Mouse (Mus musculus): ENCODE measurements at regions not wholly inside any gene's neighbourhood (a gene's known extent, or its start where the extent isn't known, plus 50 kb on each side); places are given as distances from the start of the nearest gene placed in this dataset.
"Not testable (repeated sequence)": the region's sequence is repeated elsewhere in the genome, so short reads cannot be mapped to it uniquely, and the experiment has no call there.

GRCm38 (mm10) chr1:185850590-185850989 lies 266.5 kb downstream of the Lyplal1 start:
- DNase-seq, result no peak

GRCm38 (mm10) chr1:185851262-185851893 lies 265.7 kb downstream of the Lyplal1 start:
- no peak for DNase-seq

GRCm38 (mm10) chr1:185861692-185862091 lies 255.4 kb downstream of the Lyplal1 start:
- DNase-seq, result no peak

GRCm38 (mm10) chr1:185865945-185866344 lies 251.2 kb downstream of the Lyplal1 start:
- no peak for DNase-seq

DNA sequence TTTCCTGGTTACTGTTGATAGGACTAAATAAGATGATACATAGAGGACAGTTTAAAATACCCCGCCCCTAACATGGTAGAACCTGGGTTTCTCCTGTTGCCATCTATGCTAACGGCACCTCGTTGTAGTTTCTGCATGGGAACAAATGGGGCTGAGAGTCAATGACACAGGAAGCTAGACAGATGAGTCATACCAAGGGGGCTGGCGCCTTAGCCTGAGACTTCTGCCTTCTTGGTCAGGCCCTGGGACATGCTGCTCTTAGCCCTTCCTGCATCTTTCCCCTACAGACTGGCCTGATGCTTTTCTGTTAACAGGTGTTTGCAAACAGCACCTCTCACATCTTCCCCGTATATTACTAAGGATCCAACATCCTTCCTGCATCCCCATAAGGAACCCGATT lies 250.5 kb downstream of the Lyplal1 start:
- no peak for DNase-seq

DNA sequence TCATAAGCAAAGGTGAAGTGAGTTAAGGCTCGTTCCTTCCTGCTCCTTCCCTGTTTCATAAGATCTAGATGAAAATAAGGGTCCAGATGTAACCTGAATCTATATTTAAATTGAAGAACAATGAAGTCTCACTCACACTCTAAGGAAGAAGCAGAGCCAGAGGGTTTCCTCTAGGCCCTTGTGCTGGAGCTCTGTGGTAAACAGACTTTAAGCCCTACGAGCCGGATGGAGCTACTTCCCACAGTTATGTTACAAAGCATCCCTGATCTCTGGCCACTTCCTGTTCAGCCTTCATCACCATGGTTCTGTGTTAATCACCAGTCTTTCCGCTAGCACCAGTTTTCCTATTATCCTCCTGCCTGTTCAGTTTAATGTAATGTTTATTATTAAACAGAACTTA lies 250.1 kb downstream of the Lyplal1 start:
- no peak for DNase-seq

GRCm38 (mm10) chr1:185868721-185869120 lies 248.4 kb downstream of the Lyplal1 start:
- DNase-seq, result no peak

GRCm38 (mm10) chr1:185887031-185887430 lies 230.1 kb downstream of the Lyplal1 start:
- no peak for DNase-seq

DNA sequence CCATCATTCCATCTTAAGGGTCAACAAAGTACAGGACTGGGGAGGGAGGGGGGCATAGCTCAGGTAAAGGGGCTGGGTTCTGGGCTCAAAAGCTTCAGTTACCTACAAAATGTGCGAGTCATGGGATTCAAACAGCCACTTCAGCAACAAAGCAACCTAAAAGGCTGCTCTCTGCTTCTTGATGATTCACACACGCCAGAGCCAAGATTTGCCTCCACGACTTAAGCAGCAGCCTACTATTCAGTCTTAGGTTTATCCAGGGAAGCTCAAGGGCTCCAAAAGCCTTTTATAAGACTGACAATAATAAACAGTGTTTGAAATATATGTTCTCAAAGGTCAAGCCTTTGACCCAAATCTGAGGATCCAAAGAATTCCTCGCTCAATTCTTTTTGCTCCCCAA lies 225.3 kb downstream of the Lyplal1 start:
- no peak for DNase-seq

DNA sequence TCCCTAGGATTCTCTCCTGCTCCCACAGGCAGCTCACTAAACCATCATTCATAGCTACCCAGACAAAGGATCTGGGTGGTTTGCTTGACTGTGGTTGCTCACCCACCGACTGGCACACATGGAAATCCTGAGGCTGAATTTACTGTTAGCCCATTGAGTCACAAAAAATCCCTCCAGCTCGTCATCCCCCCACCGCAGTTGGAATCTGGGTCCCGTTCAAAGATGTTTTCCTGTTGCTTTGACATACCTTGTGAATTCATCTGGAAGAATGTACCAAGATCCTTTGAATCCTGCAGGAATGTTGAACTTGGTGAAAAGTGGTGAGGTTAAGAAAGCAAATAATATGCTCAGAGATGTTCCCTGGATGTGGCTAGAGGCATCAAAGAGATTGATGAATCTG lies 223.7 kb downstream of the Lyplal1 start:
- DNase-seq, result no peak

DNA sequence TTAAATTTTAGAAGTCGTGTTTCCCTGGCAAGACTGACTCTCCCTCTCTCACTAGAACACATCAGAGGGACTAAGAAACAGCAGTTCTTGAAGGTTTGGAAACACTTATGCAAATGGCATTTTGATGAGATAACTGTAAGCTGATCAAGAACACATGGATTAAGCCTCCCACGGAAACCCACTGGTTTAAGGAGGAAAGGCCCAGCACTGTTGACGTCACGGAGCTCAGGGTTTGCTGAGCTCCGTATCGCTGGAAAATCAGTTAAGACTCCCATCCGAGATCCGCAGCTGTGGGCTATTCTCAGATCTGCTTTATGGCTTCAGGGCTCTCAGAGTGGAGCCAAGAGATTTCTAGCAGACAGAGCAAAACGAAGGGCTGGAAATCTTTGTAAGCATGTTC lies 218.6 kb downstream of the Lyplal1 start:
- peak in 1 of 2 experiments; percentile 6 for DNase-seq

DNA sequence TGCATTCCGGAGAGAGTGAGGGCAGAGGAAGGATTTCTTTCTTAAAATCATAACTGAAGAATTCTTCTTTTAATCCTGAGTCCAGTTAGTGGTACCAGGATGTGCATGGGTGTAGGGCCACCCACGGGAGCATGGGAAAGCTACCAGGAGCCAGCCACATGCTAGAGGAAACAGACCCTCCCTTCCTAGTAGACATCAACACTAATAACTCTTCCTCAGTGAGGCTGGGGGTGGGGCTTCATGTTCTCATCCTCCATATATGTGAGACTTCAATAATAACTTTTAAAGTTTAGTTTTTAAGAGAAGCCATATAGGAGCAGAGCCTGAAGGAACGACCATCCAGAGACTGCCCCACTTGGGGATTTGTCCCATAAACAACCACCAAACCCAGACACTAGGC lies 216.8 kb downstream of the Lyplal1 start:
- DNase-seq, result no peak

- no peak for DNase-seq
These were observed 214.7 kb downstream of the Lyplal1 start for GRCm38 (mm10) chr1:185902395-185902794.

GRCm38 (mm10) chr1:185905666-185906065 lies 211.4 kb downstream of the Lyplal1 start:
- DNase-seq, result no peak

GRCm38 (mm10) chr1:185915579-185915978 lies 201.5 kb downstream of the Lyplal1 start:
- DNase-seq, result no peak

- DNase-seq, result no peak
These were observed 198.4 kb downstream of the Lyplal1 start for GRCm38 (mm10) chr1:185918663-185919062.

GRCm38 (mm10) chr1:185923723-185924122 lies 193.4 kb downstream of the Lyplal1 start:
- no peak for DNase-seq

DNA sequence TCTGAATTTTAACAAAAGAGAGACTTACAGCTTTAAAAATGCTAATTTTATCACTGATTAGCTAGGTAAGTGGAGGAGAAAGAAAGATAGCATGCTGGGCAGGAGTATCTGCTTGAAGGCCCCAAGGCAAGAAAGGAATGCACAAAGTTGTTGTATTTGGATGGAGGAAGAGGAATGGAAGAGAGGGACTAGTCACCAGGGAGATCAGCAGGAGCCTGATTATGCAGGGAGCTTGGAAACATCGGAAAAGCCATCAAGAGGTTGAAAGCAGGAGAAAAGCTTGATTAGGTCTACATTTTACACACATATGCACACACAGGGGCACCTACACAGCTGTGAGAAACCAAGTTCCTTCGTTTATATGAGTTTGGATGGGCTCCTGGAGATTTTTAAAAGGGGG lies 188.1 kb downstream of the Lyplal1 start:
- DNase-seq, result no peak

GRCm38 (mm10) chr1:185929761-185930160 lies 187.3 kb downstream of the Lyplal1 start:
- DNase-seq, result no peak

DNA sequence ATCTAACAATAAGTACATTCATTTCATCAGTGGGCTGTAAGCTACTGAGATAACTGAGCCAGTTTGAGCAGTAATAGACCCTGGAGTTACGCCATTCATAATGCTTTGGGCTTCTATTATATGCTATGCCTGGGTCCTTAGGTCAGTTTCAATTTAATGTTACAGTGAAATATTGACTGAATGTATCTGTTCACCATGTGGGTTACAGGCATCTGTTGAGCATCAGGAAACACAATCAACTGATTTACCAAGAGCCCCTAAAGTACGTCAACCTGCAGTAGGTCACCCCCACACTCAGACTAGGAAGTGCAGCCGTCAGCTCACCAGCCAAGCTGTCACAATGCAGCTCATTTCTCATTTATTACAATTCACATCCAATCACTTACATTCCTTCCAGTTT lies 183.5 kb downstream of the Lyplal1 start:
- no peak for DNase-seq

DNA sequence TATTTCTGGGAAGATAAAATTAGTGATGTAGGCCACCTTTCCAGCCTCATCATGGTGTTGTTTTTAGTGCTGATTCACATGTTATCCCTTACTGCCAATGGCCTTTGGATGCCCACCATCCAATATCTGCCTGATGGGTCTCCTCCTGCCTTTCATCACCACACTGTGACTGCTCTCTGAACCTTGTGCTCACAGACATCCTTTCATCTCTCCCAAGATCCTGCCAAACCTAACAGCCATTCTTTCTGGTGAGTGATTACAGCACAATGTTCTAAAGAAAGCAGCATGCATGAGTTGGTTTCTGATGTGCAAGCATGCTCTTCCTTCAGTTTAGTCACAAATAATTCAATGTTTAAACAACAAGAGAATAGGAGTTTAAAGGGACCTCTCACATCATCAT lies 180.1 kb downstream of the Lyplal1 start:
- no peak for DNase-seq

GRCm38 (mm10) chr1:185939914-185940313 lies 177.2 kb downstream of the Lyplal1 start:
- no peak for DNase-seq

DNA sequence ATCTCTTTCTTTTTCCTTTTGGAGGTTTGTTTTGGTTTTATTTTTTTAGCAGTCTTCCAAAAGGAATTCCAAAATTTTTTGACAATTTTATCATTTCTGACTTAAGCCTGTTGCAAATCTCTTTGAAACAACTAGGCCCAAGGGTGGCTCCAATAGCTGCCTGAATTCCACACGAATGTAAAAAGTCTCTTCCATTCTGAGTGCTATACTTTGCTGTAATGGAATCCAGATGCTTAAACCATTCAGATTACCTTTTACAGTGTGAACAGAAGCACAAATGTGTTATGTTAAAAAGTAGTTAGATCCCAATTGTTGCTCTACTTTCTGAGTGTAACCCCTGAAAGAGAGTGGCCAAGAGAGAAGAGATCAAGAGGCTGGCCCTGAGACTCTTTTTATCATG lies 176.6 kb downstream of the Lyplal1 start:
- no peak for DNase-seq

- DNase-seq, result no peak
These were observed 165.9 kb downstream of the Lyplal1 start for GRCm38 (mm10) chr1:185951163-185951562.

- DNase-seq, result not testable (repeated sequence)
These were observed 161.3 kb downstream of the Lyplal1 start for GRCm38 (mm10) chr1:185955821-185956220.
